Mouse (Mus musculus) liver, embryonic 12.5 days (tissue): Measurements from ENCODE around the gene Camk2n1. TPM values are rescaled to one million over a fixed set of nuclear protein-coding genes. Genes with fewer than 3 reads are reported as not detected.

Experiments
- ATAC-seq: fragments of 200-750 bp; cut with Nextera tagmentation; 2 replicates; pipeline ENCODE4 v1.8.0; 2017; ENCODE audit warnings: moderate number of reproducible peaks, mild to moderate bottlenecking, moderate library complexity
- H3K27ac ChIP-seq: fragments of 300-500 bp; sonication (generic); 2 replicates; pipeline ENCODE4 v1.5.1; 2016; ENCODE audit warnings: mild to moderate bottlenecking
- H3K27me3 ChIP-seq: fragments of 300-500 bp; sonication (generic); replicated peaks from 2 replicates; pipeline ENCODE4 v1.6.1; 2016; ENCODE audit warnings: mild to moderate bottlenecking, moderate library complexity
- H3K36me3 ChIP-seq: fragments of 300-500 bp; sonication (generic); 2 replicates; pipeline ENCODE4 v1.6.1; 2016; ENCODE audit warnings: mild to moderate bottlenecking, moderate library complexity
- H3K4me1 ChIP-seq: fragments of 300-500 bp; sonication (generic); 2 replicates; pipeline ENCODE4 v1.6.1; 2016
- H3K4me2 ChIP-seq: fragments of 300-500 bp; sonication (generic); 2 replicates; pipeline ENCODE4 v1.6.1; 2016; ENCODE audit warnings: mild to moderate bottlenecking, moderate library complexity
- H3K4me3 ChIP-seq: fragments of 300-500 bp; sonication (generic); 2 replicates; pipeline ENCODE4 v1.5.1; 2016; ENCODE audit warnings: mild to moderate bottlenecking, moderate library complexity
- H3K9ac ChIP-seq: fragments of 300-500 bp; sonication (generic); 2 replicates; pipeline ENCODE4 v1.6.1; 2016; ENCODE audit warnings: mild to moderate bottlenecking, moderate library complexity
- H3K9me3 ChIP-seq: fragments of 300-500 bp; sonication (generic); replicated peaks from 2 replicates; pipeline ENCODE4 v1.6.1; 2016; ENCODE audit warnings: mild to moderate bottlenecking, moderate library complexity
- WGBS: fragments of 180-500 bp; shearing (Covaris S2); methylation state at CpG from one replicate; pipeline ENCODE4 v1.1.7; 2016; ENCODE audit not compliant: insufficient replicate concordance; 5-methylcytosine and 5-hydroxymethylcytosine counted together
- polyA plus RNA-seq: library from polyadenylated mRNA; unstranded; fragments of >200 nt; fragmentation: Nextera tagmentation; extraction: Ambion mirVana; gene quantifications from 2 replicates; pipeline ENCODE4 v1.2.1, GENCODE M21; 2016

Camk2n1 gene
- polyA plus RNA-seq, 1 experiment from 2014 or later: 1.4 TPM

DNA sequence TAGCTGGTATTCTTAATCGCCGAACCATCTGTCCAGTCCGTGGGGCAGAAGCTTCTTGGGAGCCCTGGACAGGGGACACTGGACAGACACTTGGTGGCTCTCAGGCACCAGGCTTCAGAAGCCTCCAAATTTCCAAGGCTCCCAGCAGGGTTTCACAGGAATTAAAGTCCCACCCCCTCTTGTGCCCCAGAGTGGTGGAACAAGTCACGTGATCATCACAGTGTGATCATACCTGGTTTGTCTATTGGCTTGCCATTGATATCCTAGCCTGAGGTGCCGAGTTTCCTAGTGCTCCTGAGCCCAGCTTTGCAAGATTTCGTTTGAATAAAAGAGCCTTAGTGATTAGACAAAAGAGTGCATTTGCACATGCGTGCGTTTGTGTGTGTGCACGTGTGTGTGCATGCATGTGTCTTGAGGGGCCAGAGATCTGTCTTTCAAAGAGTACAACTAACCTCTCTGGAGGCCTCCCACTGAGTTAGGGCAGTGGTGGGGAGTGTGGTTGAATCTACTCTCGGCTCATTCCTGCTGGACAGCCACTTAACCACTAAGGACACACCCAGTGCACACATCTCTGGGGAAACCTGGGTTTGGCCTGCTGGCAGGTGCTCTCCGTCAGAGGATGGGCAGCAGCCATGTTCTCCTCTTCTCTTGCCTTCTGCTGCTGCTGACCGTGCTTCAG is 4.3 kb upstream of the Camk2n1 start:
- WGBS: 48% methylated on average over 12 of the region's 12 CpGs
- peaks cover 93% of the 10 kb centered on the region for H3K27me3 ChIP-seq
- H3K9ac ChIP-seq: no peak overlapping the region
- no peaks in the 10 kb centered on the region for H3K36me3 ChIP-seq
- H3K27ac ChIP-seq: no peak overlapping the region
- H3K4me2 ChIP-seq: no peak overlapping the region
- H3K4me1 ChIP-seq: peaks cover 15% of the 10 kb centered on the region
- no peak overlapping the region for H3K4me3 ChIP-seq
- H3K9me3 ChIP-seq: no peaks in the 10 kb centered on the region
- ATAC-seq: no peak

DNA sequence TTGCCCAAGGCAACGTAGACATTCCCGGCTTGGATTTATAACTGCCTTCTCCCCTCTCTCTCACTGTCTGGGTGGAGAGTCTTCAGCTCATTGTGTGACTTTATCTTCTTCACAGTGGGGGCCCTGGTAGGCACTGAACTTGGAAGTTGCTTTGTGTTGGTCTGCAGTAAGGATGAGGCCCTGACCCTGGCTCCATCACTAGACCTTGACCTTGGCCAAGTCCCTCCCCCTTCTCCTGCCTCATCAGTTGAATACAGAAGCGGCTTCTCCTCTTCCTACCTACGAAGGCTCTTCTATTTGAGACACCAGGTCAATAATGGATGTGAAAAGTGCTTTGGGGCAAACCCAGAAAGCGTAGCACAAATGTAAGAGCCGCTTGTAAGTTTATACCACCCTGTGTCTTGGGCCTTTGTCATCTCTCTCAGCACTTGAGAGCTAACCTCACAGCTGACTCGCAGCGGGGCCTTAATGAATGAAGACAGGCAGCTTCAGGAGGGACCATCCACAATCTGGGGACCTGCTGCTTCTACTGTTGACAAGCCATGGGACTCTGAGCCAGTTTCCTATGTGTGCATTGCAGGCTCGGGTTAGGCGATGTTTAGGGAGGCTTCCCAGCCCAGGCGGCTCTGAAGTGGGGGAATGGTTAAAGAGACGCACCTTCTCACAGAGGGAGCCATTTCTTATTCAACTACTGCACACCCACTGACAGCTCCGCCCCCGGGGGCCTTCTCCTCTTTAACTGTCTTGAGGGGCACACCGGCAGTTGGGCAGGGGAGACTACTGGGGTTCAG is 1.6 kb upstream of the Camk2n1 start:
- ATAC-seq: no peak
- Histone ChIP-seq H3K4me1 (peaks cover 15% of the 10 kb centered on the region), H3K9ac (no peak overlapping the region), H3K9me3 (no peaks in the 10 kb centered on the region), H3K36me3 (no peaks in the 10 kb centered on the region), H3K27me3 (peaks cover 99% of the 10 kb centered on the region), H3K4me2 (no peak overlapping the region), H3K4me3 (no peak overlapping the region), H3K27ac (no peak overlapping the region)
- 23% methylated on average over 15 of the region's 15 CpGs for WGBS

DNA sequence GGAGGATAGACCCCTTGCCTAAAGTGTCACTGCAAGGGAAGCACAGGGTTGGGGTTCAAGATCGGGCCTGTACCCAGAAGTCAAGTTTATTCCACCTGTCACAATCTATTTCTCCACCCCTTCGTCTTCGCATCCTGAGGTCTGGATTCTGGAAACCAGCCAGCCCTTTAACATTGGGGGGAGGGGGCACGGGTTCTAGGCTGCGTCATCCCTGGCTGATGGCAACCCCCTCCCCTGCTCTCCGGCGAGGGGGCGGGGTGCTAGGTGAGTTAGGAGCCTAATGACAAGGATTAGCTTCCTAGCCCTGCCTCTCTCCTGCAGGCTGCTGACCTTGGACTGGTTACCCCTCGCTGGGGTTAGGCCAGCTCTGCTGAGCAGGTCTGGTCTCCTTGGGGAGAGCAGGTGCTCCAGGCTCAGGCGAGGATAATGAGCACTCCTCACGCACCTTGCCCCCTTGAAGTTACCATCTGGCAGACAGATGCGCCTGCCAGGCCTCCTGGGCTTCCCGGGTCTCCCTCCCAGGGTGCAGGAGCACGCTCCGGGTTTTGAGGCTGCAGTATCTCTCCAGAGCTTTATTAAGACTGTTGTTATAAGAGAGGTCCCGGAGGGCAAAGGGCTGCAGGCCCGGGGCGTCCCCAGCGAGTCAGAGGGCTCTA is 889 bp upstream of the Camk2n1 start:
- Histone ChIP-seq H3K9me3 (no peaks in the 10 kb centered on the region), H3K27me3 (peaks cover 99% of the 10 kb centered on the region), H3K9ac (peak overlapping the region; percentile 39; the same call in 1 of the 2 replicates), H3K4me2 (peak overlapping the region; percentile 71), H3K4me1 (peaks cover 15% of the 10 kb centered on the region), H3K36me3 (no peaks in the 10 kb centered on the region), H3K27ac (peak overlapping the region; percentile 51; the same call in 1 of the 2 replicates), H3K4me3 (peak overlapping the region; percentile 62; the same call in 1 of the 2 replicates)
- 0 out of 2 replicates have a peak, but pooled peaks have one; percentile 24 for ATAC-seq
- WGBS: 9% methylated on average over 19 of the region's 19 CpGs

DNA sequence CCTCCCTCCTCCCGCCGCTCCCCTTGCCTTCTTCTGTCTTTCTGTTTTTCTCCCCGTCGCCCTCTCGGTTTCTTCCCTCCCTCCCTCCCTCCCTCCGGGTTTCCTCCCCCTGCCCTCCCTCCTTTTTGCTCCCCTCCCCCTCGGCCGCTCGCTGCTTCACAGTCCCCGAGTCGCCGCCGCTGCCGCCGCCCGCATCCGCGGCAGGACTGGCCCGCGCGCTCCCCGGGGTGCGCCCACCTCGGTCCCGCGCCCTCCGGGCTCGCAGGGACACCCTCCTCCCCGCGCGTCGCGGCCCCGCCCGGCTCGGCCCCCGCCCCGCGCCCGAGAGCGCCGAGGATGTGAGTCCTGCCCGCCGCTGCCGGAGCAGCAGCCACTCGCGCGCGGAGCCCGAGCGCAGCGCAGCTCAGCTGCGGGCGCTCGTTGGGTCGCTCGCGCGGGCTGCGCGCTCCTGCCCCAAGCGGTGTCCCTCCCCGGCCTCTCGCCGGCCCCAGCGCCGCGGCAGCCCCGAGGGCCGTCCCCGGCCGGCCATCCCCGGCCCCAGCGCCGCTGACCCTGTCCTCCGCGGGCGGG is 542 bp downstream of the Camk2n1 start:
- H3K4me2 ChIP-seq: peak overlapping the region; percentile 71
- peak overlapping the region; percentile 67 for H3K9ac ChIP-seq
- peak overlapping the region; percentile 75 for H3K27ac ChIP-seq
- ATAC-seq: no peak
- H3K27me3 ChIP-seq: peaks cover 99% of the 10 kb centered on the region
- peaks cover 15% of the 10 kb centered on the region for H3K4me1 ChIP-seq
- H3K9me3 ChIP-seq: no peaks in the 10 kb centered on the region
- WGBS: 1% methylated on average over 75 of the region's 78 CpGs
- no peaks in the 10 kb centered on the region for H3K36me3 ChIP-seq
- peak overlapping the region; percentile 62 for H3K4me3 ChIP-seq

DNA sequence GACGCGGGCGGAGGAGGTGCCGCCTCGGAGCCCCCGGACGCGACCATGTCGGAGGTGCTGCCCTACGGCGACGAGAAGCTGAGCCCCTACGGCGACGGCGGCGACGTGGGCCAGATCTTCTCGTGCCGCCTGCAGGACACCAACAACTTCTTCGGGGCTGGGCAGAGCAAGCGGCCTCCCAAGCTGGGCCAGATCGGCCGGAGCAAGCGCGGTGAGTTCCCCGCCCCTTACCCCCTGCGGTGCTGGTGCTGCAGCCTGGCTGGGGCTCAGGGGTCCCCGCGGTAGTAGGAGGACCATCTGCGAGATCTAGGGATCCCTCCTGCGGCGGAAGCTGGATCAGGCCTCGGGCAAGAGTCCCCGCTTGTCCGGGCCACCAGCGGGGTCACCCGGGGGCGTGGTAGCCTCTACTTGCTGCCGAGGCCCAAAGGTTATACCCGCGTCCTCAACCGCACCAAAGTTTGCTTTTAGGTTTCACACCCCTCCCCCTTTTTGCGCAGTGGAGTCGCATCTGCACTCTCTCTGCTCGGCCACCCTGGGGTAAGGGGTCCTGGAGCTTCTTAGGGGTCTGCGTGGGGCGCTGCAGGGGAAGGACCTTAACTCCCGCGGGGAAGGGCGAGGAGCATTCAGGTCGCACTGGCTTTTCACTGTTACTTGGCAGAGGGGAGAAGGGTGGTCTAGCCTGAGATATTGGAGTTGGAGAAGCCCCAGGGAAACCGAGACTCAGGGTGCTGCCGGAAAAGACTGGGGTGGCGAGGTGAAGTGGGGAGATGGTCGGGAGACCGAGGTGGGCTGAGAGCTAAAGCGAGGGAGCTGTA is 1.2 kb downstream of the Camk2n1 start:
- ATAC-seq: no peak
- Histone ChIP-seq H3K4me1 (peaks cover 15% of the 10 kb centered on the region), H3K9me3 (no peaks in the 10 kb centered on the region), H3K9ac (peak overlapping the region; percentile 67), H3K27ac (peak overlapping the region; percentile 75), H3K27me3 (peaks cover 99% of the 10 kb centered on the region), H3K4me2 (peak overlapping the region; percentile 71), H3K36me3 (no peaks in the 10 kb centered on the region), H3K4me3 (peak overlapping the region; percentile 62)
- WGBS: 5% methylated on average over 57 of the region's 58 CpGs

GRCm38 (mm10) chr4:138455956-138456341 is 1.8 kb downstream of the Camk2n1 start:
- H3K4me3 ChIP-seq: peak overlapping the region; percentile 62
- H3K9ac ChIP-seq: peak overlapping the region; percentile 67; the same call in 1 of the 2 replicates
- peaks cover 100% of the 10 kb centered on the region for H3K27me3 ChIP-seq
- 4% methylated on average over 17 of the region's 17 CpGs for WGBS
- no peak for ATAC-seq
- no peaks in the 10 kb centered on the region for H3K9me3 ChIP-seq
- peak overlapping the region; percentile 71 for H3K4me2 ChIP-seq
- 0 out of 2 replicates have a peak overlapping the region, but pooled peaks have one; percentile 16 for H3K27ac ChIP-seq
- no peaks in the 10 kb centered on the region for H3K36me3 ChIP-seq
- peaks cover 19% of the 10 kb centered on the region for H3K4me1 ChIP-seq

- Histone ChIP-seq H3K27me3 (peaks cover 98% of the 10 kb centered on the region), H3K9me3 (no peaks in the 10 kb centered on the region), H3K9ac (no peak overlapping the region)
These were observed 2.4 kb downstream of the Camk2n1 start for GRCm38 (mm10) chr4:138456536-138456935.

DNA sequence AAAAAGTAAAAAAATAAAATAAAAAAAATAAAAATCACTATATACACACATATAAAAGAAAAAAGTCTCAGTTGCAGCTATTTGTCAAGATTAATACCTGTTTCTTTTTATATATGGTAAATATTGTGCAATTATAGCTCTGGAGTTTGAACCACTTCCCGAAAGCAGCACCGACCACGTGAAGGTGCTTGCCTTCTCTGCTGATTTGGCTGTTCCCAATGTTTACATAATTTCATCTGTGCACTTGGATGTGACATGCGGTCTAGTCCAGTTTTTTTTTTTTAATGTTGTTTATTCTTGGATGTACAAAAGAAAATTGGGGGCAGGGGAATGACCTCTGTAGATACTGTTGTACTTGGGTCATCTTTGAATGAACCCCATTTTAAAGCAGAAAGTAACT is 3.0 kb downstream of the Camk2n1 start:
- H3K27ac ChIP-seq: no peak overlapping the region

More at GRCm38 (mm10) chr4:138456536-138456935, 2.4 kb downstream of the Camk2n1 start:
- ATAC-seq: no peak
- Histone ChIP-seq H3K4me3 (peak overlapping the region; percentile 62), H3K27ac (no peak overlapping the region), H3K36me3 (no peaks in the 10 kb centered on the region), H3K4me1 (peaks cover 19% of the 10 kb centered on the region), H3K4me2 (peak overlapping the region; percentile 71)
- 3% methylated on average over 8 of the region's 8 CpGs for WGBS

DNA sequence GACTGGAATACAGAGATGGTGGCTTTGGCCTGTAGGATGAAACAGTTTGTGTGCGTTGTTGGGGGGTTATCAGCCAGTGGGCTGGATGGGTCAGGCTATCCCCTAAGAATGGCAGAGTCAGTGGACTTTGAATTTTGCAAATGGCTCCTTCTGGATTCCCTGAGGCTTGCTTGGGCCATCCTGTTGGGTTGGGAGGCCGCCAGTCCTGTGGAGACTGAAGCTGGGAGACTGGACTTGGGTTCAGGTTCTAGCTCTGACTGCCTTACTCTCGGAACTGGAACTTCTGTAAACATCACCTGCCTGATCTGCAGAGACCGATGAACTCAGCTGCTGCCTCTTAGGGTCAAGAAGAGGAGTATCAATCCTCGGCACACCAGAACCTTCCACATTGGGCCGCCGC is 4.1 kb downstream of the Camk2n1 start:
- Histone ChIP-seq H3K27me3 (peaks cover 98% of the 10 kb centered on the region), H3K27ac (no peak overlapping the region), H3K4me3 (no peak overlapping the region), H3K4me1 (peaks cover 23% of the 10 kb centered on the region), H3K36me3 (no peaks in the 10 kb centered on the region), H3K9ac (no peak overlapping the region), H3K9me3 (no peaks in the 10 kb centered on the region), H3K4me2 (no peak overlapping the region)
- ATAC-seq: no peak
- WGBS: 51% methylated on average over 7 of the region's 7 CpGs

More for the DNA sequence above, 3.0 kb downstream of the Camk2n1 start:
- Histone ChIP-seq H3K4me2 (peak overlapping the region; percentile 71; the same call in 1 of the 2 replicates), H3K36me3 (no peaks in the 10 kb centered on the region), H3K9me3 (no peaks in the 10 kb centered on the region), H3K27me3 (peaks cover 98% of the 10 kb centered on the region), H3K4me1 (peaks cover 19% of the 10 kb centered on the region), H3K4me3 (no peak overlapping the region), H3K9ac (no peak overlapping the region)
- 33% methylated on average over 4 of the region's 4 CpGs for WGBS
- no peak for ATAC-seq

GRCm38 (mm10) chr4:138458735-138459440 is 4.8 kb downstream of the Camk2n1 start:
- ATAC-seq: no peak
- no peaks in the 10 kb centered on the region for H3K9me3 ChIP-seq
- peaks cover 22% of the 10 kb centered on the region for H3K4me1 ChIP-seq
- no peaks in the 10 kb centered on the region for H3K36me3 ChIP-seq
- no peak overlapping the region for H3K9ac ChIP-seq
- 0 out of 2 replicates have a peak overlapping the region, but pooled peaks have one; percentile 2 for H3K4me2 ChIP-seq
- H3K27ac ChIP-seq: peak overlapping the region; percentile 62; the same call in 1 of the 2 replicates
- WGBS: 40% methylated on average over 5 of the region's 5 CpGs
- peaks cover 98% of the 10 kb centered on the region for H3K27me3 ChIP-seq
- no peak overlapping the region for H3K4me3 ChIP-seq
